Mouse (Mus musculus) cortical plate, adult 2 months (tissue): ENCODE results near the gene Dyx1c1. TPM values are rescaled to one million over a fixed set of nuclear protein-coding genes. Genes with fewer than 3 reads are reported as not detected.

Source experiments
- H3K27ac ChIP-seq: fragments of 200-500 bp; 2 replicates; pipeline ENCODE4 v1.5.1; 2012; ENCODE audit warnings: low read length, control low read depth, inconsistent platforms; ENCODE audit not compliant: insufficient read depth
- H3K4me1 ChIP-seq: fragments of 200-500 bp; 2 replicates; pipeline ENCODE4 v1.6.1; 2011; ENCODE audit warnings: low read length; ENCODE audit not compliant: control insufficient read depth, insufficient read depth
- H3K4me3 ChIP-seq: fragments of 200-500 bp; 2 replicates; pipeline ENCODE4 v1.5.1; 2011; ENCODE audit warnings: mild to moderate bottlenecking, low read length, control low read depth; ENCODE audit not compliant: insufficient read depth
- CTCF ChIP-seq: fragments of 200-500 bp; IDR thresholded peaks from 2 replicates; pipeline ENCODE4 v1.5.1; 2011; ENCODE audit warnings: mild to moderate bottlenecking, control low read depth, low read length; ENCODE audit not compliant: insufficient read depth; ENCODE audit errors: extremely low read depth
- POLR2A ChIP-seq: fragments of 200-500 bp; IDR thresholded peaks from 2 replicates; pipeline ENCODE4 v1.6.1; 2011; ENCODE audit warnings: mild to moderate bottlenecking, low read length, control low read depth; ENCODE audit not compliant: insufficient read depth; ENCODE audit errors: extremely low read depth
- polyA plus RNA-seq: library from polyadenylated mRNA; depleted of rRNA; stranded (reverse); fragments of >200 nt; gene quantifications from 2 replicates; pipeline ENCODE4 v1.2.3, GENCODE M21; 2012

Dyx1c1 gene
- polyA plus RNA-seq, 1 experiment: 1.7 TPM

GRCm38 (mm10) chr9:72996167-72996566, 37.6 kb downstream of the Dyx1c1 start:
- no peak overlapping the region for H3K27ac ChIP-seq
- no peak overlapping the region for H3K4me3 ChIP-seq
- H3K4me1 ChIP-seq: no peaks in the 10 kb centered on the region
- TF ChIP-seq POLR2A (no peak), CTCF (no peak)

- TF ChIP-seq POLR2A (no peak), CTCF (no peak)
- no peaks in the 10 kb centered on the region for H3K4me1 ChIP-seq
- no peak overlapping the region for H3K4me3 ChIP-seq
- no peak overlapping the region for H3K27ac ChIP-seq
These were observed 38.2 kb downstream of the Dyx1c1 start for GRCm38 (mm10) chr9:72996806-72997205.

- TF ChIP-seq POLR2A (no peak), CTCF (no peak)
- H3K4me1 ChIP-seq: no peaks in the 10 kb centered on the region
- H3K27ac ChIP-seq: no peak overlapping the region
- no peak overlapping the region for H3K4me3 ChIP-seq
These were observed 41.9 kb downstream of the Dyx1c1 start for GRCm38 (mm10) chr9:73000487-73000886.

DNA sequence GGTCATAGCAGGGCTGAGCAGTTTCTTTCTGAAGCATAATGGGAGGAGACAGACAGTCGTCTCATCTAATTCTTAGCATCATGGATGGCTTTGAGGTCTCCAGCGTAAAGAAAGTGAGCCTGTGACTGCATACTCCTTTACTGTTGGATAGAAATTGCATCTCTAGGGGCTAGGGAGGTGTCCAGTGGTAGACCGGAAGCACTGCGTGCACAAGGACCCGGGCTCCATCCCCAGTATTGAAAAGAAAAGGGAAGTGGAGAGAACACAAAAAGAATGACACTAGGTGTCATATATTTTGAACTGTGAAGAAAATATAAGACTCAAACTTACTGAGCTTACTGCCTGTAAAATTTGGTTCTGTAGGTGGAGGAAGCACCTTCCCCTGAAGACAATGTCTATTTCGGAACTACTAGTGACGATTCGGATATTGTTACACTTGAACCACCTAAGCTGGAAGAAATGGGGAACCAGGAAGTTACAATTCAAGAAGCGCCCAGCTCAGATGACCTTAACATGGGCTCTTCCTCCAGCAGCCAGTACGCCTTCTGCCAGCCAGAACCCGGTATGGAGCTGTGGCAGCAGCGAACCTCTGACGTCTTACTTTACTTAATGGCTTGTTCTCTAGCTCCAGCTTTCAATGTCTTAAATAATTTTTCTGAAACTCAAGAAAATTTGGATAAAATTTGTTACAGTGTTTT, 42.9 kb downstream of the Dyx1c1 start:
- no peak overlapping the region for H3K27ac ChIP-seq
- TF ChIP-seq POLR2A (no peak), CTCF (no peak)
- H3K4me3 ChIP-seq: no peak overlapping the region
- no peaks in the 10 kb centered on the region for H3K4me1 ChIP-seq

- TF ChIP-seq CTCF: no peak
- TF ChIP-seq POLR2A: no peak
- Histone ChIP-seq H3K4me1 (no peaks in the 10 kb centered on the region), H3K27ac (no peak overlapping the region), H3K4me3 (no peak overlapping the region)
These were observed 43.6 kb downstream of the Dyx1c1 start for GRCm38 (mm10) chr9:73002177-73002576.

- Histone ChIP-seq H3K27ac (no peak overlapping the region), H3K4me1 (no peaks in the 10 kb centered on the region), H3K4me3 (no peak overlapping the region)
- TF ChIP-seq CTCF: no peak
- TF ChIP-seq POLR2A: no peak
These were observed 45.5 kb downstream of the Dyx1c1 start for GRCm38 (mm10) chr9:73004076-73004475.

DNA sequence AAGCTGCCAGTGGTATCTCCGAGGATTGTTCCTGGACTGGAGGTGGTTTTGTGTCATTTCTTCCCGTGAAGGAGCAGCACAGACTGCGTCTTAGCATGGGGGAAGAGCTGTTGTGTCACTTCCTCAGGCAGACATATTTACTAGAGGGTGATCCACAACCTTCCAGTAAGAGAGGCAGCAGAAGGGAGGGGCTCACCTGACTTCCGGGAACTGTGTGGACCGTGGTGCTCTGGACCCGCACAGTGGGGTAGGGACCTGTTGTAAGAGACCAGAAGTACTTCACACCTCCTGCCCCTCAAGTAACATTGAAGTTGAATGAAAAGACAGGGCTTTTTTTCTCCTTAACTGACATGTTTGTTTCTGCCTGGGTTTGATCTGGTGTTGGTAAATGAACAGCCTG, 46.5 kb downstream of the Dyx1c1 start:
- TF ChIP-seq CTCF (no peak), POLR2A (no peak)
- Histone ChIP-seq H3K4me3 (no peak overlapping the region), H3K27ac (no peak overlapping the region), H3K4me1 (no peaks in the 10 kb centered on the region)

GRCm38 (mm10) chr9:73006175-73006574, 47.6 kb downstream of the Dyx1c1 start:
- Histone ChIP-seq H3K4me3 (no peak overlapping the region), H3K4me1 (no peaks in the 10 kb centered on the region), H3K27ac (no peak overlapping the region)
- TF ChIP-seq POLR2A (no peak), CTCF (no peak)

- TF ChIP-seq POLR2A (no peak), CTCF (no peak)
- Histone ChIP-seq H3K4me3 (no peak overlapping the region), H3K27ac (no peak overlapping the region), H3K4me1 (no peaks in the 10 kb centered on the region)
These were observed 49.8 kb downstream of the Dyx1c1 start for GRCm38 (mm10) chr9:73008384-73008783.

DNA sequence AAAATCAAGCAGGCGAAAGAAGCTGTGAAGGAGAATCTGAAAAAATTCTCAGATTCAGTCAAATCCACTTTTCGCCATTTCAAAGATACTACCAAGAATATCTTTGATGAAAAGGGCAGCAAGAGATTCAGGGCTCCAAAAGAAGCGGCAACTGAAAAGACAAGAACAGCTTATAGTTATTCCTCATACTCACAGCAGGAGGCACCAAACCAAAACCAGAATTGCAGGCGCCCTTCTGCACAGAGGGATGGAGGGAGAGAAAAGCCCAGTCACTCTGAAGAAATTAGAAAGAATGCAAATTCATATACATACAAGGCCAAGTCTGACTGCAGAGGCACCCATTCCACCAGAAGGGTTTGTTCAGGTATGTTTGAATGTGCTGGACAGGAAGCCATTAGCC, 54.0 kb downstream of the Dyx1c1 start:
- no peaks in the 10 kb centered on the region for H3K4me1 ChIP-seq
- TF ChIP-seq CTCF (0 out of 2 replicates have a peak, but pooled peaks have one; percentile 19), POLR2A (no peak)
- no peak overlapping the region for H3K4me3 ChIP-seq
- no peak overlapping the region for H3K27ac ChIP-seq

DNA sequence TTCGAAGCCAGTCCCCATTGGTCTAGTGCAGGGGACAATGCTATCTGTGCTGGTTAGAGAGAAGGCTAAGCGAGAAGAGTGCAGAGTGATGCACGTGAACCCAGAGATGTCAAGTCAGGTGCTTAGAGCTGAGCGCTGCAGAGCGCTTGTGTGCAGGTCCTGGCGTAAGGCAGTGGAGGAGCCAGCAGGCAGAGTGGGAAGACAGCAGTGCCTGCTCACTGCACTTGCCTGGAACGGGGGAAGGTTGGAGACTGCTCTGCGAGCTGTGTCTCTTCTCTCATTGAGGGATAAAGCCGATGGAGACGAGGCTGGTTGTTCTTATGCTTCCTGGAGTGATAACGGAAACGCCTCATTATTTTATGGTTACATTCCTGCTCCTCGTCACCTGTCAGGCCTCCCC, 56.1 kb downstream of the Dyx1c1 start:
- Histone ChIP-seq H3K4me1 (no peaks in the 10 kb centered on the region), H3K27ac (no peak overlapping the region)
- TF ChIP-seq POLR2A (peak; percentile 40; the same call in 1 of the 2 replicates), CTCF (no peak)

More for the DNA sequence above, 56.1 kb downstream of the Dyx1c1 start:
- H3K4me3 ChIP-seq: no peak overlapping the region
